Mouse (Mus musculus): Measurements from ENCODE around the gene Usp19.

DNA sequence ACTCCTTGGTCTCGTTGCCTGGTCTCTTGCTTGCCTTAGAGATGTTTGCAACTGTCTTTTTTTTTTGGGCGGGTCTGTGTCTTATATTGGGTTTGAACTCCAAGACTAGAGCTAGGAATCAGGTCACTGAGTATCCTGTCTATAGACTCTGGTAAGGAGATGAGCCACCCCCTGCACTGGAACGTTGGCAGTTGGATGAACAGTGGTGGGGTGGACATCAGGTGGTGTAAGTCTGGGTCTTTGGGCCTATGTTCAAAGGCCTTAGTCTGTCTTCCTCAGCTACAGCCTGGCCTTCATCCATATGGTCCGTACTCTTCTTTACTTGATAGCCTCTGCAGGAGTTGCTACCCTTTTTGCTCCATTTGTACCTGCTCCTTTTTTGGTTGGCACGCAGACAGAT, 28.7 kb upstream of the Usp19 start:
- TF ChIP-seq GATA1 (IDR thresholded peaks at IDR 0.05; ENCODE audit: low read length) (no peak), TAL1 (IDR thresholded peaks at IDR 0.05; ENCODE audit: low read length) (no peak)

All from erythroblast, embryonic 14.5 days (primary cell).